Mouse (Mus musculus): ENCODE data around the gene Sgk1. TPM values are rescaled to one million over a fixed set of nuclear protein-coding genes. Genes with fewer than 3 reads are reported as not detected.

The Sgk1 gene
- polyA plus RNA-seq, 1 experiment = 80.5 TPM

DNA sequence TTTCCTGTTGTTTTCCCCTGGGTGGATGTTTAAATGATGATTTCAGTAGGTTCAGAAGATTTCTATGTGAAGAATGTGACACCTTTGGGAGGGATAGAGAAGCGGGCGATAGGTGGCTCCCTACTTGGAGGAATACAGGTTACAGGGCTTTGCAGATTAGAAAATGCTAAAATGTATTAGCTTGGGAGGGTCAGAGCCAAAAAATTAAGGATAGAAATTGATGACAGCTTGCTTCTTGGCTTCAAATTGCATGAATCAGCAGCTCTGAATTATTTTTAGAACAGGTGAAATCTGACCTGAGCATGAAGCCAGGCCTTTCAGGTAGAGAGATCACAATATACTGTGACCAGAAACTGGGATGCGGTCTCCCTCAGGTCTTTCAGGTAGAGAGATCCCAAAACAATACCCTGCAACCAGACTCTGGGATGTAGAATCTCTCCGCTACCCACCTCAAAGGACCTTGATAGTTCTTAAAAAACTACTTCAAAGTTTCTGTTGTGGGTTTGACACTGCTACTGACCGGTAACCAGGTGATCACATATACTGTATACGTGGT lies 61.2 kb downstream of the Sgk1 start:
- 88% methylated on average over 6 of the region's 6 CpGs for WGBS

GRCm38 (mm10) chr10:21945195-21945594 lies 63.2 kb downstream of the Sgk1 start:
- H3K4me1 ChIP-seq (ENCODE audit: control insufficient read depth, insufficient read depth, low read length) = no peaks in the 10 kb centered on the region; the same call in 1 of the 2 replicates
- WGBS = 66% methylated on average over 1 of the region's 1 CpGs
- TF ChIP-seq POLR2A (IDR thresholded peaks at IDR 0.05; ENCODE audit: borderline replicate concordance, extremely low read depth, low read depth, low read length) = no peak
- no peak for TF ChIP-seq CTCF (IDR thresholded peaks at IDR 0.05; ENCODE audit: insufficient read depth, low read length)
- H3K4me3 ChIP-seq (replicated peaks; ENCODE audit: extremely low read depth, low read depth, low read length) = no peak overlapping the region
- DNase-seq = no peak

More for the DNA sequence above, 61.2 kb downstream of the Sgk1 start:
- no peaks in the 10 kb centered on the region; the same call in 1 of the 2 replicates for H3K4me1 ChIP-seq (ENCODE audit: control insufficient read depth, insufficient read depth, low read length)
- no peak for DNase-seq
- TF ChIP-seq POLR2A (IDR thresholded peaks at IDR 0.05; ENCODE audit: borderline replicate concordance, extremely low read depth, low read depth, low read length) = no peak
- no peak for TF ChIP-seq CTCF (IDR thresholded peaks at IDR 0.05; ENCODE audit: insufficient read depth, low read length)
- no peak overlapping the region for H3K4me3 ChIP-seq (replicated peaks; ENCODE audit: extremely low read depth, low read depth, low read length)

DNA sequence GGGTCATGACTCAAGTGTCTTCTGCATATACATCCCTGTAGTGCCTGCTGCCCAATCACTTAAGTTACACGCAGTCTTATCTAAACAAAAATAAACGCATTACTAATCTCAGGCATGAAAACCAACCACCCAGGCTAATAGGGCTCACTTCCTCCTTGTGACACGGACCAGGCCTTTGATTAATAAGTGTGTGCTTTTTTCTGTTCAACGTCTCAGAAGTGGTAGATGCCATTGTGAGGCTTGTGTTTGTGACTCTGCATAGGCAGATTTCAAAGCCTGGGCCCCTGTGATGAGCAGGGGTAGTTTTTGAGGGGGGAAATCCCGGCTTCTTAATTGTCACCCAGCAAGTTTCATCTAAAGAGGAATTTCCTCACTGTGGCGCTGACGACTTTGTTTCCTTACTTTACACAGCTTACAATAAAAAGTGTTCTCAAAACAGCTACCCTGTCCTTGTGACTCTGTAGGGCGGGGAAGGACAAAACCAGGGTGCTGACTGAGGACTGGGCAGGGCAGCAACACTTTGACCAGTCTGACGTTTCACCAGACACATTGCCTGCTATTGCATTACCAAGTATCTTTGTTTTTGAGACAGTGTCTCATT lies 64.9 kb downstream of the Sgk1 start:
- no peak overlapping the region for H3K4me3 ChIP-seq (replicated peaks; ENCODE audit: extremely low read depth, low read depth, low read length)

DNA sequence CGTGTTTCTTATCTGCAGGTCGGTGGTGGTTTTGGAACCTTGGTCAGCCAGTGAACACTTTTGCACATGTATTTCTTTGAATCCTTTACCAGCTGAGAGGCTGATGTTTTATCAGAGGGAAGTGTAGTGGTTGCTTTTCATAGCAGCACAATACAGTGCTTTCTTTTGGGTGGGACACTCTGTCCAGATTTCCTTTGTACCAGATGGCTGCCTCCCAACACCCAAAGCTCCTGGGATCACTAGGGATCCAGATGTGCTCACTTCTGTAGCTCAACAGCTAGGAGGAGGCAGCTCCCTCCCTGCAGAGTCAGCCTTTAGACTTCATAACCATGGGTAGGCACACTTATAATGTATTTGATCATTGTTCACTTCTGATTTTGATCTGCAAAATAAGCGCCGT lies 70.5 kb downstream of the Sgk1 start:
- Histone ChIP-seq H3K4me1 (ENCODE audit: control insufficient read depth, insufficient read depth, low read length) (no peaks in the 10 kb centered on the region), H3K4me3 (replicated peaks; ENCODE audit: extremely low read depth, low read depth, low read length) (no peak overlapping the region)
- TF ChIP-seq POLR2A (IDR thresholded peaks at IDR 0.05; ENCODE audit: borderline replicate concordance, extremely low read depth, low read depth, low read length) (no peak), CTCF (IDR thresholded peaks at IDR 0.05; ENCODE audit: insufficient read depth, low read length) (no peak)
- DNase-seq = no peak
- WGBS = 70% methylated on average over 4 of the region's 4 CpGs

More for the DNA sequence above, 64.9 kb downstream of the Sgk1 start:
- no peak for TF ChIP-seq POLR2A (IDR thresholded peaks at IDR 0.05; ENCODE audit: borderline replicate concordance, extremely low read depth, low read depth, low read length)
- no peak for TF ChIP-seq CTCF (IDR thresholded peaks at IDR 0.05; ENCODE audit: insufficient read depth, low read length)
- no peak for DNase-seq
- WGBS = 33% methylated on average over 9 of the region's 9 CpGs
- no peaks in the 10 kb centered on the region; the same call in 1 of the 2 replicates for H3K4me1 ChIP-seq (ENCODE audit: control insufficient read depth, insufficient read depth, low read length)

DNA sequence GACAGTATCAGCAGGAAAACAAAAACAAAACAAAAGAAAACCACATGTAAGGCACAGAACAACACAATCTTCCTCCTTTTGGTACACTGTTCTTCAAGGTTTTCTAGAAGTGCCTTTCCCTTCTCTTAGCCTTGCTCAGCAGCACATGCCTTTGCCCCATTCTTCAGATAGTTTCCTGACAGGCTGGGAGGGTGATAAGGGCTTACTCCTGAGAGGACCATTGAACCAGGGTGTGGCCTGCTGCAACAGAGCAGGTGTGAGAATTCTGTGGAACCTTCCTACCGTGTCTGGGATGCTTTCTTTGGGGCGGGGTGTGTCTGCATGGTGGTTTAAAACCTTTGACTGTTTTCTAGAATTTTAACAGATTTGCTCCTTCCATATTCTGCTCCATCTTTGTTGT lies 79.1 kb downstream of the Sgk1 start:
- 74% methylated on average over 2 of the region's 2 CpGs for WGBS
- no peaks in the 10 kb centered on the region; the same call in 1 of the 2 replicates for H3K4me1 ChIP-seq (ENCODE audit: control insufficient read depth, insufficient read depth, low read length)
- no peak overlapping the region for H3K4me3 ChIP-seq (replicated peaks; ENCODE audit: extremely low read depth, low read depth, low read length)
- no peak for DNase-seq
- no peak for TF ChIP-seq POLR2A (IDR thresholded peaks at IDR 0.05; ENCODE audit: borderline replicate concordance, extremely low read depth, low read depth, low read length)
- TF ChIP-seq CTCF (IDR thresholded peaks at IDR 0.05; ENCODE audit: insufficient read depth, low read length) = no peak

- H3K4me3 ChIP-seq (replicated peaks; ENCODE audit: extremely low read depth, low read depth, low read length) = no peak overlapping the region
- no peak for DNase-seq
- WGBS = 27% methylated on average over 7 of the region's 7 CpGs
- H3K4me1 ChIP-seq (ENCODE audit: control insufficient read depth, insufficient read depth, low read length) = no peaks in the 10 kb centered on the region; the same call in 1 of the 2 replicates
- TF ChIP-seq POLR2A (IDR thresholded peaks at IDR 0.05; ENCODE audit: borderline replicate concordance, extremely low read depth, low read depth, low read length) (no peak), CTCF (IDR thresholded peaks at IDR 0.05; ENCODE audit: insufficient read depth, low read length) (no peak)
Observed at GRCm38 (mm10) chr10:21963005-21963404, 81.0 kb downstream of the Sgk1 start.

GRCm38 (mm10) chr10:21973676-21974075 lies 91.7 kb downstream of the Sgk1 start:
- no peaks in the 10 kb centered on the region for H3K4me1 ChIP-seq (ENCODE audit: control insufficient read depth, insufficient read depth, low read length)
- no peak for DNase-seq
- no peak overlapping the region for H3K4me3 ChIP-seq (replicated peaks; ENCODE audit: extremely low read depth, low read depth, low read length)
- TF ChIP-seq POLR2A (IDR thresholded peaks at IDR 0.05; ENCODE audit: borderline replicate concordance, extremely low read depth, low read depth, low read length) (no peak), CTCF (IDR thresholded peaks at IDR 0.05; ENCODE audit: insufficient read depth, low read length) (no peak)
- 84% methylated on average over 11 of the region's 11 CpGs for WGBS

GRCm38 (mm10) chr10:21974801-21975200 lies 92.8 kb downstream of the Sgk1 start:
- Histone ChIP-seq H3K4me3 (replicated peaks; ENCODE audit: extremely low read depth, low read depth, low read length) (no peak overlapping the region), H3K4me1 (ENCODE audit: control insufficient read depth, insufficient read depth, low read length) (no peaks in the 10 kb centered on the region)
- TF ChIP-seq CTCF (IDR thresholded peaks at IDR 0.05; ENCODE audit: insufficient read depth, low read length) (no peak), POLR2A (IDR thresholded peaks at IDR 0.05; ENCODE audit: borderline replicate concordance, extremely low read depth, low read depth, low read length) (no peak)
- WGBS = 75% methylated on average over 3 of the region's 3 CpGs
- no peak for DNase-seq

DNA sequence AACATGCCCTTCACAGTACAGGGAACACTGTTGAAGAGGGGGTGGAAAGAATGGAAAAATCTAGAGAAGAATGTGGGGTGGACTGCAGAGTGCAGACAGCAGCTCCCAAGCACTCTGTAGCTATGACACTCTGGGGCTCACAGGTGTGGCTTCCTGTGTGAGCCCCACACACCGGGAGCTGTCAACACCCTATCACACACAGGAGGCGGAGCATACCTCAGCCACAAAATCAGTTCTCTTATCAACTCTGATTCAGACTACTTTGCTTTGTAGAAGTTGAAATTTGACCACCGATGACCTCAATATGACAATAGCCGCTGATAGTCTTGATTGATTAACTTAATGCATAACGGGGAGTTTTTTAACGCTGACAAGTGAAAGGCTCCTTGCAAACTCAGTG lies 93.4 kb downstream of the Sgk1 start:
- no peak for DNase-seq
- H3K4me1 ChIP-seq (ENCODE audit: control insufficient read depth, insufficient read depth, low read length) = no peaks in the 10 kb centered on the region
- TF ChIP-seq CTCF (IDR thresholded peaks at IDR 0.05; ENCODE audit: insufficient read depth, low read length) = no peak
- TF ChIP-seq POLR2A (IDR thresholded peaks at IDR 0.05; ENCODE audit: borderline replicate concordance, extremely low read depth, low read depth, low read length) = no peak
- 52% methylated on average over 6 of the region's 6 CpGs for WGBS
- no peak overlapping the region for H3K4me3 ChIP-seq (replicated peaks; ENCODE audit: extremely low read depth, low read depth, low read length)

- H3K4me3 ChIP-seq (replicated peaks; ENCODE audit: extremely low read depth, low read depth, low read length) = no peak overlapping the region
- TF ChIP-seq POLR2A (IDR thresholded peaks at IDR 0.05; ENCODE audit: borderline replicate concordance, extremely low read depth, low read depth, low read length) (no peak), CTCF (IDR thresholded peaks at IDR 0.05; ENCODE audit: insufficient read depth, low read length) (no peak)
- H3K4me1 ChIP-seq (ENCODE audit: control insufficient read depth, insufficient read depth, low read length) = no peaks in the 10 kb centered on the region
- no peak for DNase-seq
- WGBS = 54% methylated on average over 5 of the region's 5 CpGs
Observed at GRCm38 (mm10) chr10:21976253-21976652, 94.3 kb downstream of the Sgk1 start.

Measured in lung, adult 2 months (tissue).